Mouse (Mus musculus) forebrain, embryonic 16.5 days (tissue): ENCODE results near the gene Fgfr1op. TPM values are rescaled to one million over a fixed set of nuclear protein-coding genes. Genes with fewer than 3 reads are reported as not detected.

ENCODE experiments used
- ATAC-seq: fragments of 200-750 bp; cut with Nextera tagmentation; 2 replicates; pipeline ENCODE4 v1.8.0; 2017; ENCODE audit warnings: mild to moderate bottlenecking, moderate library complexity
- H3K27ac ChIP-seq: fragments of 300-500 bp; sonication (generic); 2 replicates; pipeline ENCODE4 v1.5.1; 2014; ENCODE audit warnings: low read length, control low read depth
- H3K27me3 ChIP-seq: fragments of 300-500 bp; sonication (generic); replicated peaks from 2 replicates; pipeline ENCODE4 v1.6.1; 2014; ENCODE audit warnings: low read length; ENCODE audit not compliant: control insufficient read depth, insufficient read depth
- H3K36me3 ChIP-seq: fragments of 300-500 bp; sonication (generic); 2 replicates; pipeline ENCODE4 v1.6.1; 2014; ENCODE audit not compliant: control insufficient read depth, insufficient read depth
- H3K4me1 ChIP-seq: fragments of 300-500 bp; sonication (generic); replicated peaks from 2 replicates; pipeline ENCODE4 v1.6.1; 2014; ENCODE audit warnings: low read length; ENCODE audit not compliant: control insufficient read depth, insufficient read depth
- H3K4me2 ChIP-seq: fragments of 300-500 bp; sonication (generic); 2 replicates; pipeline ENCODE4 v1.6.1; 2014; ENCODE audit warnings: mild to moderate bottlenecking, low read length, control low read depth
- H3K4me3 ChIP-seq: fragments of 300-500 bp; sonication (generic); replicated peaks from 2 replicates; pipeline ENCODE4 v1.5.1; 2014; ENCODE audit warnings: mild to moderate bottlenecking, low read length, control low read depth
- H3K9ac ChIP-seq: fragments of 300-500 bp; sonication (generic); replicated peaks from 2 replicates; pipeline ENCODE4 v1.6.1; 2014; ENCODE audit warnings: low read depth, low read length, control low read depth
- H3K9me3 ChIP-seq: fragments of 300-500 bp; sonication (generic); 2 replicates; pipeline ENCODE4 v1.6.1; 2016; ENCODE audit warnings: low read length; ENCODE audit not compliant: control insufficient read depth
- WGBS: fragments of 180-500 bp; shearing (Covaris S2); extraction: QIAGEN DNeasy Blood & Tissue Kit; methylation state at CpG from one replicate; pipeline ENCODE4 v1.1.7; 2014; 5-methylcytosine and 5-hydroxymethylcytosine counted together
- polyA plus RNA-seq: library from polyadenylated mRNA; unstranded; fragments of >200 nt; fragmentation: Nextera tagmentation; extraction: Ambion mirVana; gene quantifications from 2 replicates; pipeline ENCODE4 v1.2.1, GENCODE M21; 2015

Fgfr1op gene
- polyA plus RNA-seq, 1 experiment from 2014 or later: 27.1 TPM

- Histone ChIP-seq H3K4me3 (no peak overlapping the region), H3K9me3 (no peaks in the 10 kb centered on the region), H3K4me1 (no peaks in the 10 kb centered on the region), H3K27me3 (0 out of 2 replicates have a peak, but pooled peaks cover 2% of the 10 kb centered on the region), H3K27ac (no peak overlapping the region), H3K9ac (no peak overlapping the region), H3K36me3 (no peaks in the 10 kb centered on the region), H3K4me2 (no peak overlapping the region)
- no peak for ATAC-seq
- WGBS: 77% methylated on average over 15 of the region's 15 CpGs
These were observed 68.4 kb downstream of the Fgfr1op start for GRCm38 (mm10) chr17:8233618-8234214.

- H3K27me3 ChIP-seq: 0 out of 2 replicates have a peak, but pooled peaks cover 2% of the 10 kb centered on the region
- H3K9me3 ChIP-seq: no peaks in the 10 kb centered on the region
- no peak overlapping the region for H3K27ac ChIP-seq
- WGBS: 93% methylated on average over 4 of the region's 4 CpGs
- H3K36me3 ChIP-seq: no peaks in the 10 kb centered on the region
- H3K4me3 ChIP-seq: no peak overlapping the region
- H3K4me2 ChIP-seq: no peak overlapping the region
- no peak for ATAC-seq
- no peaks in the 10 kb centered on the region for H3K4me1 ChIP-seq
- no peak overlapping the region for H3K9ac ChIP-seq
These were observed 69.2 kb downstream of the Fgfr1op start for GRCm38 (mm10) chr17:8234537-8234936.

GRCm38 (mm10) chr17:8235743-8236142 is 70.4 kb downstream of the Fgfr1op start, which contains the start of gene Ccr6:
Gene Ccr6 (plus strand): TSS chr17:8236043.
- ATAC-seq: no peak
- WGBS: 80% methylated on average over 3 of the region's 3 CpGs

GRCm38 (mm10) chr17:8238012-8238710 is 72.9 kb downstream of the Fgfr1op start:
- Histone ChIP-seq H3K36me3 (no peaks in the 10 kb centered on the region), H3K27me3 (no peaks in the 10 kb centered on the region), H3K4me1 (no peaks in the 10 kb centered on the region), H3K27ac (no peak overlapping the region), H3K4me3 (no peak overlapping the region), H3K4me2 (no peak overlapping the region), H3K9ac (no peak overlapping the region), H3K9me3 (no peaks in the 10 kb centered on the region)
- 84% methylated on average over 15 of the region's 15 CpGs for WGBS
- no peak for ATAC-seq

More at GRCm38 (mm10) chr17:8235743-8236142, 70.4 kb downstream of the Fgfr1op start, which contains the start of gene Ccr6:
- Histone ChIP-seq H3K4me3 (no peak within 1 kb of the TSS), H3K4me2 (no peak within 1 kb of the TSS), H3K27ac (no peak within 1 kb of the TSS), H3K9me3 (no peaks in the 10 kb centered on the region), H3K9ac (no peak within 1 kb of the TSS), H3K36me3 (no peaks in the 10 kb centered on the region), H3K27me3 (no peaks in the 10 kb centered on the region), H3K4me1 (no peaks in the 10 kb centered on the region)

- Histone ChIP-seq H3K27ac (no peak overlapping the region), H3K4me3 (no peak overlapping the region), H3K9me3 (no peaks in the 10 kb centered on the region), H3K9ac (no peak overlapping the region), H3K4me2 (no peak overlapping the region), H3K27me3 (no peaks in the 10 kb centered on the region), H3K4me1 (no peaks in the 10 kb centered on the region), H3K36me3 (no peaks in the 10 kb centered on the region)
- ATAC-seq: no peak
- 72% methylated on average over 3 of the region's 3 CpGs for WGBS
These were observed 74.3 kb downstream of the Fgfr1op start for GRCm38 (mm10) chr17:8239561-8239960.

GRCm38 (mm10) chr17:8240517-8240916 is 75.2 kb downstream of the Fgfr1op start:
- Histone ChIP-seq H3K9ac (no peak overlapping the region), H3K4me1 (no peaks in the 10 kb centered on the region), H3K4me2 (no peak overlapping the region), H3K27ac (no peak overlapping the region), H3K4me3 (no peak overlapping the region), H3K27me3 (no peaks in the 10 kb centered on the region), H3K9me3 (no peaks in the 10 kb centered on the region), H3K36me3 (no peaks in the 10 kb centered on the region)
- WGBS: 73% methylated on average over 4 of the region's 4 CpGs
- no peak for ATAC-seq

- WGBS: 76% methylated on average over 12 of the region's 12 CpGs
- no peak for ATAC-seq
- no peak overlapping the region for H3K27ac ChIP-seq
These were observed 76.3 kb downstream of the Fgfr1op start for GRCm38 (mm10) chr17:8241645-8242044.

GRCm38 (mm10) chr17:8242186-8242585 is 76.9 kb downstream of the Fgfr1op start:
- 90% methylated on average over 11 of the region's 11 CpGs for WGBS
- no peak overlapping the region for H3K9ac ChIP-seq
- no peaks in the 10 kb centered on the region for H3K9me3 ChIP-seq
- no peak overlapping the region for H3K4me3 ChIP-seq
- no peak overlapping the region for H3K4me2 ChIP-seq
- no peaks in the 10 kb centered on the region for H3K27me3 ChIP-seq
- ATAC-seq: no peak
- no peaks in the 10 kb centered on the region for H3K4me1 ChIP-seq
- no peak overlapping the region for H3K27ac ChIP-seq
- H3K36me3 ChIP-seq: no peaks in the 10 kb centered on the region

More at GRCm38 (mm10) chr17:8241645-8242044, 76.3 kb downstream of the Fgfr1op start:
- no peaks in the 10 kb centered on the region for H3K36me3 ChIP-seq
- no peaks in the 10 kb centered on the region for H3K27me3 ChIP-seq
- no peaks in the 10 kb centered on the region for H3K4me1 ChIP-seq
- no peak overlapping the region for H3K4me3 ChIP-seq
- H3K9me3 ChIP-seq: no peaks in the 10 kb centered on the region
- no peak overlapping the region for H3K9ac ChIP-seq
- H3K4me2 ChIP-seq: no peak overlapping the region

GRCm38 (mm10) chr17:8244124-8244523 is 78.8 kb downstream of the Fgfr1op start:
- no peak for ATAC-seq
- 87% methylated on average over 2 of the region's 2 CpGs for WGBS

More at GRCm38 (mm10) chr17:8244124-8244523, 78.8 kb downstream of the Fgfr1op start:
- Histone ChIP-seq H3K36me3 (no peaks in the 10 kb centered on the region), H3K27me3 (no peaks in the 10 kb centered on the region), H3K4me3 (no peak overlapping the region), H3K9ac (no peak overlapping the region), H3K27ac (no peak overlapping the region), H3K9me3 (no peaks in the 10 kb centered on the region), H3K4me2 (no peak overlapping the region), H3K4me1 (no peaks in the 10 kb centered on the region)
